Mouse (Mus musculus) effector memory CD4-positive, alpha-beta T cell, adult 5 months (primary cell): Measurements from ENCODE around the gene Arrb1. TPM values are rescaled to one million over a fixed set of nuclear protein-coding genes. Genes with fewer than 3 reads are reported as not detected.

Source experiments
- polyA plus RNA-seq: library from polyadenylated mRNA; unstranded; fragments of 100-300 nt; shearing (Covaris generic); gene quantifications from one replicate; pipeline ENCODE4 v1.2.1, GENCODE M21; 2017

The Arrb1 gene
- polyA plus RNA-seq: 17.9 TPM

DNA sequence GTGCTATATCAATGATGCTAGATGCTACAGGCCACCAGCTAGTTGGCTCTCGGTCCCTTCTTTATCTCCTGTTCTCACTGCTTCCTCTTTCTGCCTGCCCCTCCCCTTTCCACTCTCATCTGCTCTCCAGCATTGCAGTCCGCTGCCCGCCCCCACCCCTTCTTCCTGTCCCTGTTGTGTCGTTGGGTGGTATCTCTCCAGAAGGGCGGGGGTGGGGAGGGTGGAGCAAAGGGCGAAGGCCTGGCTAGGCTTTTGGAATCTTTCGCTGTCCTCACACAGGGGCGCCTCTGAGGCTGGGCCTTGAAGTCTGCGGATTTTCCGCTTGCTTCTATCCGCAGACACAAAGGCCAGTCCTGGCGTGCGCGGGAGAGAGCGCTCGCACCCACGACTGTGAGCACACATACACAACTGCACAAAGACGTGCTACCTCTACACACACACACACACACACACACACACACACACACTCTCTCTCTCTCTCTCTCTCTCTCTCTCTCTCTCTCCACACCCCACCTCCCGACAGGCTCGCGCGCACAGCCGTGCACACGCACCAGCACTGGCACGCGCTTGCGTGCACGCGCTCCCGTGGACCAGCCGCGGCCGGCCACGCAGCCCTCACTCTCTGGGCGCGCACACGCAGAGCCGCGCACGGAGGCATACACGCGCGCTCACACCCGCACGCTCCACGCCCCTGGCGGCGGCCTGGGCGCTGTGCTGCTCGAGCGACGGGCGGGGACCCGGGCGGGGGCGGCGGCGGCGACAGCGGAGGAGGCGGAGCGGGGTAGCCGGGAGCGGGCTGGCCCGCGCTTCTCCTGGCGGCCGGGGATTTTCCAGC, at the start of gene Arrb1:
TSS of gene Arrb1 (plus strand) at position 566 of the 835 bp plus-strand sequence.

DNA sequence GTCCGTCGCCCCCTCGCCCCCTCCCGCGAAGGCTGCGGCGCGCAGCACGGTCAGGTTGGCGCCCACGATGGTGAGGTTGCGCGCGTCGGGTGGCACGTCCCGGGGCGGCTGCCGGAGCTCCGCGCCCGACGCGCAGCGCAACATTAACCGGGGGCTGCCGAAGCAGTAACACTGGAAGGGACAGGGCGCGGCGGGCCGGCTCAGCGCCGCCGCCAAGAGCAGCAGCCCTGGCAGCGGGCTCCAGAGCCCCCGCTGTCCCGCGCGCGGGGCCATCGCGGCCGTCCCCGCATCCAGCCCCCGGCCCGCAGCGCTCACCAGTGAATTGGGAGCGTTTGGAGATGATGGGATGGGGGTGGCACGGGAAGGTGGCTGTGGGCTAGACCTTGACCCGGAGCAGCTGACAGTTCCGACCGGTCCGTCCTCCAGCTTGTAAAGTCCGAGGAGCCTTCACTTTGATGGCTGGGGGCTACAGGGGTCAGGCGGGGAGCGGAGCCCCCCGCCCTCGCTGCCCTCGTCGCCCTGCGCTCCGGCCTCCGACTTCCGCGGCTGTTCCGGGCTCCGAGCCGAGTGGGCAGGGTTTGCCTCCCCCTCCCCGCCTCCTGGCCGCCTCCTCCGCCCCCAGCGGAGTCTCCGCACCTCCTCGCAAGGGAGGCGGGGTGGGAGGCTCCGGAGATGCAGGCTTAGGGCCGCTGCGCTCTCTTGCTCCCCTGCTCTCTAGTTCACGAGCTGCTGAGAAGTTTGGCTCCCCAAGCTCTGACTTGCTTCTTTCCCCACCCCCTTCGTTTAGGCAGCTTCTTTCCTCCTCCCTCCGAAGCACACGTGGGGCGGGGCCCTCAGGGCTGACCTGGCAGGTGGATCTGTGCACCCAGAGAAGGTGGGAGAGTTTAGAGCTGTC, 91.4 kb downstream of the Arrb1 start, which contains the start of gene Tpbgl:
TSS of gene Tpbgl (minus strand) at position 728 of the 895 bp plus-strand sequence.

Other genes starting within 250 kb of the Arrb1 start
- not detected for gene Serpinh1, start 182.2 kb upstream of the Arrb1 start, polyA plus RNA-seq
- 10.9 TPM for gene Gdpd5, start 154.1 kb upstream of the Arrb1 start, polyA plus RNA-seq
- 1.3 TPM for gene Klhl35, start 69.5 kb upstream of the Arrb1 start, polyA plus RNA-seq
- 1,336 TPM for gene Rps3, start 51.7 kb upstream of the Arrb1 start, polyA plus RNA-seq
- gene Tpbgl, start 91.6 kb downstream of the Arrb1 start, polyA plus RNA-seq: 0.85 TPM
- not detected for gene Slco2b1, start 175.9 kb downstream of the Arrb1 start, polyA plus RNA-seq
- not detected for gene Olfr520, start 194.8 kb downstream of the Arrb1 start, polyA plus RNA-seq
- gene Olfr521, start 228.0 kb downstream of the Arrb1 start, polyA plus RNA-seq: not detected